Mouse (Mus musculus): ENCODE measurements at regions not wholly inside any gene's neighbourhood (a gene's known extent, or its start where the extent isn't known, plus 50 kb on each side); places are given as distances from the start of the nearest gene placed in this dataset.
A peak's percentile ranks its signal among the peaks of the same experiment; 100 is the strongest.
"Not testable (repeated sequence)": the region's sequence is repeated elsewhere in the genome, so short reads cannot be mapped to it uniquely, and the experiment has no call there.

- Histone ChIP-seq H3K4me1 (replicated peaks; ENCODE audit: control insufficient read depth, insufficient read depth, low read length) (no peaks in the 10 kb centered on the region), H3K9me3 (ENCODE audit: control insufficient read depth, low read length) (no peaks in the 10 kb centered on the region), H3K27ac (no peak overlapping the region), H3K36me3 (replicated peaks; ENCODE audit: control insufficient read depth, insufficient read depth) (no peaks in the 10 kb centered on the region), H3K27me3 (ENCODE audit: control insufficient read depth, insufficient read depth, low read length) (no peaks in the 10 kb centered on the region), H3K9ac (no peak overlapping the region), H3K4me2 (replicated peaks) (no peak overlapping the region), H3K4me3 (replicated peaks; ENCODE audit: low read length) (no peak overlapping the region)
- DNase-seq (ENCODE audit: low spot score) (no peak), ATAC-seq (ENCODE audit: low FRiP score) (no peak)
- 92% methylated on average over 2 of the region's 2 CpGs for WGBS
These were observed 965.3 kb upstream of the Robo1 start for GRCm38 (mm10) chr16:71342777-71343176.

GRCm38 (mm10) chr16:71344589-71344988 is 963.5 kb upstream of the Robo1 start:
- H3K27ac ChIP-seq, result no peak overlapping the region
- no peak for ATAC-seq (ENCODE audit: low FRiP score)
- WGBS, result 80% methylated on average over 2 of the region's 2 CpGs
- H3K4me2 ChIP-seq (replicated peaks), result no peak overlapping the region
- H3K36me3 ChIP-seq (replicated peaks; ENCODE audit: control insufficient read depth, insufficient read depth), result no peaks in the 10 kb centered on the region
- H3K9ac ChIP-seq, result no peak overlapping the region
- DNase-seq (ENCODE audit: low spot score), result no peak
- no peaks in the 10 kb centered on the region for H3K9me3 ChIP-seq (ENCODE audit: control insufficient read depth, low read length)
- no peaks in the 10 kb centered on the region for H3K4me1 ChIP-seq (replicated peaks; ENCODE audit: control insufficient read depth, insufficient read depth, low read length)
- H3K4me3 ChIP-seq (replicated peaks; ENCODE audit: low read length), result no peak overlapping the region
- H3K27me3 ChIP-seq (ENCODE audit: control insufficient read depth, insufficient read depth, low read length), result no peaks in the 10 kb centered on the region

DNA sequence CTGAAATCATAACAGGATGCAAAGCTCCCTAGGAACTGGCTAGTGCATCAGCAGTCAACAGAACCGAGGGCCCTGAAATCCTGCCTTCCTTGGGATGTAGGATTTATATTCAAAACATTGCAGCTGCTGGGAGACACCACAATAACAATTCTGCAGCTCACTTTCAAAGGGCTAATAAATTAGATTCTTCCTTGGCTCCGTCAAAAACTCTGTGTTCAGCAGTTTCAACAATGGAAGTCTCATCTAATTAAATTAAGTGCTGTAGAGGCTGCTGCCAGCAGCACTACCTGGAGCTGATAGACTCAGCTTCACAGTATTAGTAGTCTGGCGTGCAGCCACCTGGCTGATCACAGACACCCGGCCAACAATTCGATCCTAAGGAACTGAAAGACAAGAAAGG is 916.2 kb upstream of the Robo1 start:
- WGBS, result 24% methylated on average over 5 of the region's 5 CpGs
- Histone ChIP-seq H3K9me3 (ENCODE audit: control insufficient read depth, low read length) (no peaks in the 10 kb centered on the region), H3K4me2 (replicated peaks) (peak overlapping the region; percentile 17), H3K27me3 (ENCODE audit: control insufficient read depth, insufficient read depth, low read length) (no peaks in the 10 kb centered on the region), H3K27ac (peak overlapping the region; percentile 52), H3K36me3 (replicated peaks; ENCODE audit: control insufficient read depth, insufficient read depth) (no peaks in the 10 kb centered on the region), H3K4me1 (replicated peaks; ENCODE audit: control insufficient read depth, insufficient read depth, low read length) (no peaks in the 10 kb centered on the region), H3K9ac (peak overlapping the region; percentile 8; the same call in 1 of the 2 replicates), H3K4me3 (replicated peaks; ENCODE audit: low read length) (no peak overlapping the region)
- ATAC-seq (ENCODE audit: low FRiP score), result peak; percentile 53; the same call in 1 of the 2 replicates
- peak; percentile 46 for DNase-seq (ENCODE audit: low spot score)

DNA sequence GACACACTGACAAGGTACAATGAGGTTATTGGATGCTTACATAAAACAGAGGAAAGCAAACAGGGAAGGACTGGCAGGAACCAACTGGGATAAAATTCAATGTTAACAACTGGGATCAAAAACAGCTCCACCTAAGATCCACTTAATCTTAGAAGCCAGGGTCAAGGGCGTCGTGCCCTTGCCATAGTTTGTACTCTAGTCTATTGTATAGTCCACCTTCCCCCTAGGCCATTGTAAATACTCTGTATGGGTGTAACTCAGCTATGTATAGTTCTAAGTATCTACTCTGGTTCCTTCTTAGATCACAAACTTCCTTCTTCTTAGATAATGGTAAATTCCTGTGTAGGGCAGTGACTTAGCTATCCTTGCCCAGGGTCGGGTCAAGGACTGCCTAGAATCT is 873.3 kb upstream of the Robo1 start:
- not testable (repeated sequence) for H3K4me3 ChIP-seq (replicated peaks; ENCODE audit: low read length); DNase-seq (ENCODE audit: low spot score); H3K9ac ChIP-seq; H3K9me3 ChIP-seq (ENCODE audit: control insufficient read depth, low read length); H3K27ac ChIP-seq; H3K27me3 ChIP-seq (ENCODE audit: control insufficient read depth, insufficient read depth, low read length); H3K4me1 ChIP-seq (replicated peaks; ENCODE audit: control insufficient read depth, insufficient read depth, low read length); ATAC-seq (ENCODE audit: low FRiP score); H3K4me2 ChIP-seq (replicated peaks); H3K36me3 ChIP-seq (replicated peaks; ENCODE audit: control insufficient read depth, insufficient read depth)
- WGBS, result 96% methylated on average over 3 of the region's 3 CpGs
